9 mouse cellular contexts compared by ENCODE assay signal in the genomic region with DNA sequence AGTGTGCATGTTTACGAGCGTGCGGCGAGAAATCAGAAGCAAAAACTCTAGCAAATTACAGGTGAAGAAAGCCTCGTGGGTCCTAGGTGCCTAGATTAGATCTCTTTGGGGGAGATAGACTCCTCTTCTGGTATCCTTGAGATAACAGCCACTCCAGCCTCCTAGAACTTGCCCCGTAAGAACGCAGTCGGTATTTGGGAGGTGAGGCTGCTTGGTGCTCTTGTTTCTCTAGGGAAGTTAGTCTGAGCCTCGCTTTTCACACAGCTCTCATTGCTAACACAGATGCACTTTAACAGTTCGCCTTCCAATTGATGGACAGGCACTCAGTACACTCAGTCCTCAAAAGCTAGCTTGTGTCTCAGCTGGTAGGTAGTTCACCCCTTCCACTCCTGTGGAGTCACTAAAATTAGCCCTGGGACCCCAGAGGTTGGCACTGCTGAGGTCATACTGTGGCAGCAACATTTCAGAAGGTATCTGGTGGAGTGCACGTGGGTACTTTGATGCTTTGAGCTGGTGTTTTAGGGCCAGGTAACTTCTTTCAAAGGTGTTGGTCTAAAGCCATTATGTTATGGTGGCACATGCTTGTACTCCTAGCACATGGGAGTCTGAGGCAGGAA. TPM values are rescaled to one million over a fixed set of nuclear protein-coding genes. Genes with fewer than 3 reads are reported as not detected.
A peak's percentile ranks its signal among the peaks of the same experiment; 100 is the strongest.
DNase-seq lines count a peak whose midpoint lies in the region; ATAC-seq and TF ChIP-seq lines count a peak whose summit lies in the region.
"Had no signal": no experiment of that assay in that cellular context is flagged by ENCODE, and none has a peak within 500 bp of the region (broad histone marks: within the 10 kb centered on the region; RNA-seq: fewer than 3 reads in every experiment).

No protein-coding gene starts in this region.

- peak overlapping the region; percentile 80 for H3K9ac ChIP-seq in embryonic facial prominence, embryonic 13.5 days
- peak overlapping the region; percentile 47 for H3K9ac ChIP-seq in hindbrain, embryonic 15.5 days

- peaks cover 36% of the 10 kb centered on the region for H3K79me2 ChIP-seq in myocyte (ENCODE audit: control insufficient read depth, insufficient read depth)

- no peaks in the 10 kb centered on the region for H3K36me3 ChIP-seq in embryonic facial prominence, embryonic 13.5 days
- H3K36me3 ChIP-seq in hindbrain, embryonic 15.5 days, result no peaks in the 10 kb centered on the region
- H3K36me3 ChIP-seq in myocyte (ENCODE audit: control insufficient read depth, insufficient read depth), result no peaks in the 10 kb centered on the region

- ATAC-seq in embryonic facial prominence, embryonic 13.5 days (ENCODE audit: insufficient number of reproducible peaks, insufficient read depth, low FRiP score, low TSS enrichment, low read depth), result no peak
- ATAC-seq in hindbrain, embryonic 15.5 days (ENCODE audit: low FRiP score, low read depth), result no peak

- no peak for DNase-seq in left cerebral cortex, adult 2 months (ENCODE audit: extremely low spot score in 1 of 2, low spot score in 2 of 2)
- no peak for DNase-seq in left cerebral cortex, adult 8-10 months (ENCODE audit: low spot score in 2 of 2)
- no peak for DNase-seq in thymus, postnatal 10 days (ENCODE audit: low spot score in 2 of 2)
- DNase-seq in adrenal gland, postnatal 25 days, result no peak
- DNase-seq in cerebellum, adult 9-10 months, result no peak

- peaks cover 30% of the 10 kb centered on the region for H3K4me1 ChIP-seq in embryonic facial prominence, embryonic 13.5 days
- peaks cover 37% of the 10 kb centered on the region for H3K4me1 ChIP-seq in hindbrain, embryonic 15.5 days (replicated peaks)

- H3K27ac ChIP-seq in left cerebral cortex, adult 2 months, result peak overlapping the region; percentile 74
- H3K27ac ChIP-seq in embryonic facial prominence, embryonic 13.5 days, result no peak overlapping the region
- H3K27ac ChIP-seq in hindbrain, embryonic 15.5 days (replicated peaks), result no peak overlapping the region

- H3K4me2 ChIP-seq in embryonic facial prominence, embryonic 13.5 days, result peak overlapping the region; percentile 99
- peak overlapping the region; percentile 95 for H3K4me2 ChIP-seq in hindbrain, embryonic 15.5 days
- peak overlapping the region; percentile 100 for H3K4me2 ChIP-seq in myocyte (ENCODE audit: low read depth)

- H3ac ChIP-seq in myocyte (ENCODE audit: control insufficient read depth, insufficient read length), result peak overlapping the region; percentile 70

- peak overlapping the region; percentile 81 for H3K4me3 ChIP-seq in left cerebral cortex, adult 2 months
- peak overlapping the region; percentile 89 for H3K4me3 ChIP-seq in embryonic facial prominence, embryonic 13.5 days
- H3K4me3 ChIP-seq in hindbrain, embryonic 15.5 days, result peak overlapping the region; percentile 74
- peak overlapping the region; percentile 83 for H3K4me3 ChIP-seq in myocyte

- no peak for TF ChIP-seq POLR2A in myocyte (IDR thresholded peaks at IDR 0.05; ENCODE audit: insufficient read length, low read depth)

- no peaks in the 10 kb centered on the region for H3K9me3 ChIP-seq in embryonic facial prominence, embryonic 13.5 days
- no peaks in the 10 kb centered on the region for H3K9me3 ChIP-seq in hindbrain, embryonic 15.5 days

- intact Hi-C loops in left cerebral cortex, adult 2 months (cut with DNase I), result no loop called here

- TF ChIP-seq CTCF in left cerebral cortex, adult 2 months (IDR thresholded peaks at IDR 0.05), result no peak

- 19% methylated on average over 11 of the region's 11 CpGs for WGBS in embryonic facial prominence, embryonic 13.5 days
- WGBS in hindbrain, embryonic 15.5 days, result 22% methylated on average over 11 of the region's 11 CpGs

- 0 out of 2 replicates have a peak, but pooled peaks cover 3% of the 10 kb centered on the region for H3K27me3 ChIP-seq in embryonic facial prominence, embryonic 13.5 days
- H3K27me3 ChIP-seq in hindbrain, embryonic 15.5 days, result 0 out of 2 replicates have a peak, but pooled peaks cover 5% of the 10 kb centered on the region
- H3K27me3 ChIP-seq in myocyte (ENCODE audit: control insufficient read depth, insufficient read depth, insufficient read length), result no peaks in the 10 kb centered on the region

TF ChIP-seq in myocyte, 11 proteins besides CTCF, POLR2A, EP300 and RAD21:
- TF ChIP-seq MAX (IDR thresholded peaks at IDR 0.05; ENCODE audit: low read depth), result no peak
- no peak for TF ChIP-seq SRF (IDR thresholded peaks at IDR 0.05; ENCODE audit: control insufficient read depth, insufficient read length, low read depth)
- no peak for TF ChIP-seq MYOD1 (IDR thresholded peaks at IDR 0.05; ENCODE audit: control insufficient read depth in 1 of 3, insufficient read length in 2 of 3, low read depth in 2 of 3)
- TF ChIP-seq USF1 (IDR thresholded peaks at IDR 0.05; ENCODE audit: low read depth), result no peak
- no peak for TF ChIP-seq MYOG (IDR thresholded peaks at IDR 0.05; ENCODE audit: control insufficient read depth in 1 of 3, insufficient read depth in 1 of 3, insufficient read length in 2 of 3, low read depth in 2 of 3)
- no peak for TF ChIP-seq TCF3 (IDR thresholded peaks at IDR 0.05; ENCODE audit: insufficient read length, low read depth)
- no peak for TF ChIP-seq POLR2AphosphoS2 (IDR thresholded peaks at IDR 0.05; ENCODE audit: insufficient read length, low read depth)
- TF ChIP-seq E2F4 (IDR thresholded peaks at IDR 0.05; ENCODE audit: insufficient read depth), result no peak
- no peak for TF ChIP-seq REST (IDR thresholded peaks at IDR 0.05; ENCODE audit: insufficient read depth, insufficient read length)
- TF ChIP-seq CEBPB (IDR thresholded peaks at IDR 0.05; ENCODE audit: insufficient read depth, poor library complexity, severe bottlenecking), result no peak
- no peak for TF ChIP-seq TCF12 (IDR thresholded peaks at IDR 0.05; ENCODE audit: insufficient read depth, poor library complexity, severe bottlenecking)
TF ChIP-seq in myocyte: peak in this region for 0.

RNA-seq across cellular contexts. Expression of a gene that starts 1.0 kb away (rescaled TPM):
- 10 to 100 TPM in 1 of 2 experiments, 1 to 10 TPM in 1; 8.9 to 11.5 TPM for total RNA-seq in left cerebral cortex, adult 2 months (2021)
- 10 to 100 TPM in 2 of 4 experiments, 1 to 10 TPM in 2; 8.6 to 13.0 (median 10.0) TPM for total RNA-seq in left cerebral cortex, adult 8-10 months (2022)
- polyA plus RNA-seq in embryonic facial prominence, embryonic 13.5 days (2015; fragmentation: Nextera tagmentation; extraction: Ambion mirVana), result 8.7 and 9.6 TPM in 2 replicates
- 11.7 and 13.5 TPM in 2 replicates for polyA plus RNA-seq in hindbrain, embryonic 15.5 days (2015; fragmentation: Nextera tagmentation; extraction: Ambion mirVana)
- 19.8 TPM for polyA plus RNA-seq in myocyte (2012; fragmentation: generic; extraction: Trizol)
- 29.6 and 30.6 TPM in 2 replicates for total RNA-seq in adrenal gland, postnatal 25 days (2021)

RNA-seq across cellular contexts. Expression of a gene that starts 16.8 kb away (rescaled TPM):
- total RNA-seq in left cerebral cortex, adult 2 months (2021), result 100 to 1,000 TPM in 1 of 2 experiments, 10 to 100 TPM in 1; 91.9 to 102 TPM
- total RNA-seq in left cerebral cortex, adult 8-10 months (2022), result 100 to 1,000 TPM in 2 of 4 experiments, 10 to 100 TPM in 2; 97.1 to 104 (median 99.7) TPM
- polyA plus RNA-seq in embryonic facial prominence, embryonic 13.5 days (2015; fragmentation: Nextera tagmentation; extraction: Ambion mirVana), result 24.5 and 29.0 TPM in 2 replicates
- 30.0 and 30.3 TPM in 2 replicates for polyA plus RNA-seq in hindbrain, embryonic 15.5 days (2015; fragmentation: Nextera tagmentation; extraction: Ambion mirVana)
- 46.4 TPM for polyA plus RNA-seq in myocyte (2012; fragmentation: generic; extraction: Trizol)
- total RNA-seq in adrenal gland, postnatal 25 days (2021), result 61.3 and 61.9 TPM in 2 replicates

RNA-seq across cellular contexts. Expression of a gene that starts 27.4 kb away (rescaled TPM):
- total RNA-seq in left cerebral cortex, adult 2 months (2021), result under 1 TPM; 0.58 to 0.63 TPM
- total RNA-seq in left cerebral cortex, adult 8-10 months (2022), result under 1 TPM in 3 of 4 experiments, not detected in 1; 0.27 to 0.50 (median 0.39) TPM
- 2.3 and 2.7 TPM in 2 replicates for polyA plus RNA-seq in embryonic facial prominence, embryonic 13.5 days (2015; fragmentation: Nextera tagmentation; extraction: Ambion mirVana)
- 0.12 and 0.18 TPM in 2 replicates for polyA plus RNA-seq in hindbrain, embryonic 15.5 days (2015; fragmentation: Nextera tagmentation; extraction: Ambion mirVana)
- 7.2 TPM for polyA plus RNA-seq in myocyte (2012; fragmentation: generic; extraction: Trizol)
- total RNA-seq in adrenal gland, postnatal 25 days (2021), result not detected in 2 replicates
- total RNA-seq: neutrophil, adult 5-6 weeks had no signal

RNA-seq across cellular contexts. Expression of a gene that starts 33.9 kb away (rescaled TPM):
- not detected for total RNA-seq in left cerebral cortex, adult 2 months (2021)
- total RNA-seq in left cerebral cortex, adult 8-10 months (2022), result not detected
- 0.90 TPM in 1 of 2 replicates, not detected in the other for polyA plus RNA-seq in embryonic facial prominence, embryonic 13.5 days (2015; fragmentation: Nextera tagmentation; extraction: Ambion mirVana)
- polyA plus RNA-seq in hindbrain, embryonic 15.5 days (2015; fragmentation: Nextera tagmentation; extraction: Ambion mirVana), result not detected in 2 replicates
- polyA plus RNA-seq in myocyte (2012; fragmentation: generic; extraction: Trizol), result not detected
- not detected in 2 replicates for total RNA-seq in adrenal gland, postnatal 25 days (2021)
- total RNA-seq: neutrophil, adult 5-6 weeks had no signal

RNA-seq across cellular contexts. Expression of a gene that starts 34.4 kb away (rescaled TPM):
- total RNA-seq in left cerebral cortex, adult 2 months (2021), result 10 to 100 TPM; 18.0 to 20.3 TPM
- 10 to 100 TPM; 16.7 to 20.2 (median 19.1) TPM for total RNA-seq in left cerebral cortex, adult 8-10 months (2022)
- polyA plus RNA-seq in embryonic facial prominence, embryonic 13.5 days (2015; fragmentation: Nextera tagmentation; extraction: Ambion mirVana), result 59.8 and 65.4 TPM in 2 replicates
- 67.4 and 71.0 TPM in 2 replicates for polyA plus RNA-seq in hindbrain, embryonic 15.5 days (2015; fragmentation: Nextera tagmentation; extraction: Ambion mirVana)
- 57.7 TPM for polyA plus RNA-seq in myocyte (2012; fragmentation: generic; extraction: Trizol)
- total RNA-seq in adrenal gland, postnatal 25 days (2021), result 21.3 and 23.1 TPM in 2 replicates
